Mouse (Mus musculus): ENCODE data around the gene Nbea.

The Nbea gene

GRCm38 (mm10) chr3:55828481-55829256, 354.8 kb downstream of the Nbea start:
- no peak for DNase-seq (ENCODE audit: low read depth, low spot score)

- DNase-seq (ENCODE audit: low read depth, low spot score): no peak
Observed at GRCm38 (mm10) chr3:55824864-55825263, 358.6 kb downstream of the Nbea start.

- DNase-seq (ENCODE audit: low read depth, low spot score): no peak
Observed at GRCm38 (mm10) chr3:55819598-55819997, 363.9 kb downstream of the Nbea start.

GRCm38 (mm10) chr3:55818082-55818481, 365.4 kb downstream of the Nbea start:
- no peak for DNase-seq (ENCODE audit: low read depth, low spot score)

GRCm38 (mm10) chr3:55816638-55817375, 366.7 kb downstream of the Nbea start:
- DNase-seq (ENCODE audit: low read depth, low spot score): no peak

- no peak for DNase-seq (ENCODE audit: low read depth, low spot score)
Observed at GRCm38 (mm10) chr3:55816096-55816495, 367.4 kb downstream of the Nbea start.

- no peak for DNase-seq (ENCODE audit: low read depth, low spot score)
Observed at GRCm38 (mm10) chr3:55814993-55815625, 368.4 kb downstream of the Nbea start.

- no peak for DNase-seq (ENCODE audit: low read depth, low spot score)
Observed at GRCm38 (mm10) chr3:55794768-55795167, 388.7 kb downstream of the Nbea start.

GRCm38 (mm10) chr3:55793842-55794575, 389.5 kb downstream of the Nbea start:
- DNase-seq (ENCODE audit: low read depth, low spot score): no peak

- no peak for DNase-seq (ENCODE audit: low read depth, low spot score)
Observed at GRCm38 (mm10) chr3:55792251-55792650, 391.2 kb downstream of the Nbea start.

- no peak for DNase-seq (ENCODE audit: low read depth, low spot score)
Observed at GRCm38 (mm10) chr3:55790609-55791008, 392.9 kb downstream of the Nbea start.

GRCm38 (mm10) chr3:55789856-55790255, 393.6 kb downstream of the Nbea start:
- no peak for DNase-seq (ENCODE audit: low read depth, low spot score)

GRCm38 (mm10) chr3:55788621-55789201, 394.8 kb downstream of the Nbea start:
- peak; percentile 69 for DNase-seq (ENCODE audit: low read depth, low spot score)

GRCm38 (mm10) chr3:55788214-55788586, 395.3 kb downstream of the Nbea start:
- no peak for DNase-seq (ENCODE audit: low read depth, low spot score)

GRCm38 (mm10) chr3:55787487-55788213, 395.9 kb downstream of the Nbea start:
- no peak for DNase-seq (ENCODE audit: low read depth, low spot score)

GRCm38 (mm10) chr3:55786835-55787486, 396.5 kb downstream of the Nbea start:
- DNase-seq (ENCODE audit: low read depth, low spot score): no peak

- DNase-seq (ENCODE audit: low read depth, low spot score): no peak
Observed at GRCm38 (mm10) chr3:55785981-55786725, 397.3 kb downstream of the Nbea start.

GRCm38 (mm10) chr3:55785266-55785980, 398.1 kb downstream of the Nbea start:
- DNase-seq (ENCODE audit: low read depth, low spot score): no peak

GRCm38 (mm10) chr3:55784101-55784500, 399.4 kb downstream of the Nbea start:
- DNase-seq (ENCODE audit: low read depth, low spot score): peak; percentile 60
